Mouse (Mus musculus) left cerebral cortex, adult 18-20 months (tissue): ENCODE measurements around the gene Tm4sf19. TPM values are rescaled to one million over a fixed set of nuclear protein-coding genes. Genes with fewer than 3 reads are reported as not detected.
"Not testable (repeated sequence)": the region's sequence is repeated elsewhere in the genome, so short reads cannot be mapped to it uniquely, and the experiment has no call there.

Experiments
- DNase-seq, 2 experiments: peaks; one replicate each; pipeline ENCODE4 v3.0.0; 2021 to 2022; ENCODE audit warnings: low spot score in 2 of 2, mixed read lengths in 1 of 2
- total RNA-seq, 2 experiments: library from RNA; stranded (reverse); gene quantifications; 2 replicates each; pipeline ENCODE4 v1.2.3; 2021

The Tm4sf19 gene
- total RNA-seq, 2 experiments from 2014 or later, result not detected

- no peak for DNase-seq
Measured at GRCm38 (mm10) chr16:32427506-32427905, 27.2 kb downstream of the Tm4sf19 start.

- peak; percentile 80 to 91 for DNase-seq
Measured at GRCm38 (mm10) chr16:32430474-32431046, 30.3 kb downstream of the Tm4sf19 start, which contains the start of gene Pcyt1a. Gene Pcyt1a, plus strand, starts transcription at chr16:32430921.

- DNase-seq, result peak in 1 of 2 experiments; percentile 22
Measured at GRCm38 (mm10) chr16:32431047-32431591, 30.8 kb downstream of the Tm4sf19 start.

GRCm38 (mm10) chr16:32431926-32432325 is 31.6 kb downstream of the Tm4sf19 start:
- no peak for DNase-seq

GRCm38 (mm10) chr16:32433138-32433537 is 32.8 kb downstream of the Tm4sf19 start:
- no peak for DNase-seq

- DNase-seq, result no peak
Measured at GRCm38 (mm10) chr16:32434066-32434465, 33.8 kb downstream of the Tm4sf19 start.

GRCm38 (mm10) chr16:32434691-32435090 is 34.4 kb downstream of the Tm4sf19 start:
- no peak for DNase-seq

GRCm38 (mm10) chr16:32436657-32437056 is 36.4 kb downstream of the Tm4sf19 start:
- no peak for DNase-seq

GRCm38 (mm10) chr16:32437266-32437665 is 37.0 kb downstream of the Tm4sf19 start:
- DNase-seq, result no peak

- DNase-seq, result no peak
Measured at GRCm38 (mm10) chr16:32441432-32441831, 41.1 kb downstream of the Tm4sf19 start.

- not testable (repeated sequence) for DNase-seq
Measured at GRCm38 (mm10) chr16:32444615-32445014, 44.3 kb downstream of the Tm4sf19 start.

GRCm38 (mm10) chr16:32445558-32445957 is 45.3 kb downstream of the Tm4sf19 start:
- DNase-seq, result no peak

GRCm38 (mm10) chr16:32446563-32447138 is 46.3 kb downstream of the Tm4sf19 start:
- DNase-seq, result no peak

GRCm38 (mm10) chr16:32449665-32450064 is 49.4 kb downstream of the Tm4sf19 start:
- no peak for DNase-seq

- no peak for DNase-seq
Measured at GRCm38 (mm10) chr16:32450133-32450532, 49.8 kb downstream of the Tm4sf19 start.

- no peak for DNase-seq
Measured at GRCm38 (mm10) chr16:32453102-32453501, 52.8 kb downstream of the Tm4sf19 start.

- no peak for DNase-seq
Measured at GRCm38 (mm10) chr16:32454646-32455045, 54.3 kb downstream of the Tm4sf19 start.

- DNase-seq, result no peak
Measured at GRCm38 (mm10) chr16:32456086-32456485, 55.8 kb downstream of the Tm4sf19 start.

GRCm38 (mm10) chr16:32456761-32457160 is 56.5 kb downstream of the Tm4sf19 start:
- no peak for DNase-seq
